Mouse (Mus musculus) stomach, embryonic 16.5 days (tissue): ENCODE measurements around the gene Espn. TPM values are rescaled to one million over a fixed set of nuclear protein-coding genes. Genes with fewer than 3 reads are reported as not detected.

Experiments
- ATAC-seq: fragments of 200-750 bp; cut with Nextera tagmentation; 2 replicates; pipeline ENCODE4 v1.8.0; 2017; ENCODE audit warnings: moderate number of reproducible peaks, moderate TSS enrichment; ENCODE audit not compliant: insufficient read depth, low FRiP score
- H3K27ac ChIP-seq: fragments of 300-500 bp; sonication (generic); 2 replicates; pipeline ENCODE4 v1.5.1; 2014; ENCODE audit warnings: low read length
- H3K27me3 ChIP-seq: fragments of 300-500 bp; sonication (generic); 2 replicates; pipeline ENCODE4 v1.6.1; 2014; ENCODE audit warnings: low read length, control low read depth, mixed read lengths; ENCODE audit not compliant: control insufficient read depth, insufficient read depth
- H3K36me3 ChIP-seq: fragments of 300-500 bp; sonication (generic); 2 replicates; pipeline ENCODE4 v1.6.1; 2014; ENCODE audit warnings: low read length; ENCODE audit not compliant: control insufficient read depth, insufficient read depth
- H3K4me1 ChIP-seq: fragments of 300-500 bp; sonication (generic); 2 replicates; pipeline ENCODE4 v1.6.1; 2014; ENCODE audit warnings: low read length, control low read depth, mixed read lengths; ENCODE audit not compliant: control insufficient read depth, insufficient read depth
- H3K4me2 ChIP-seq: fragments of 300-500 bp; sonication (generic); 2 replicates; pipeline ENCODE4 v1.6.1; 2014; ENCODE audit warnings: low read depth, low read length, mixed read lengths
- H3K4me3 ChIP-seq: fragments of 300-500 bp; sonication (generic); replicated peaks from 2 replicates; pipeline ENCODE4 v1.5.1; 2014; ENCODE audit warnings: mild to moderate bottlenecking, low read length
- H3K9ac ChIP-seq: fragments of 300-500 bp; sonication (generic); 2 replicates; pipeline ENCODE4 v1.6.1; 2014; ENCODE audit warnings: low read length
- H3K9me3 ChIP-seq: fragments of 300-500 bp; sonication (generic); replicated peaks from 2 replicates; pipeline ENCODE4 v1.6.1; 2016; ENCODE audit warnings: low read length, control low read depth; ENCODE audit not compliant: control insufficient read depth
- WGBS: fragments of 180-500 bp; shearing (Covaris S2); extraction: QIAGEN DNeasy Blood & Tissue Kit; methylation state at CpG from one replicate; pipeline ENCODE4 v1.1.7; 2014; 5-methylcytosine and 5-hydroxymethylcytosine counted together
- polyA plus RNA-seq: library from polyadenylated mRNA; unstranded; fragments of >200 nt; fragmentation: Nextera tagmentation; extraction: Ambion mirVana; gene quantifications from 2 replicates; pipeline ENCODE4 v1.2.1, GENCODE M21; 2015

The Espn gene
- polyA plus RNA-seq, 1 experiment from 2014 or later: 9.1 TPM

DNA sequence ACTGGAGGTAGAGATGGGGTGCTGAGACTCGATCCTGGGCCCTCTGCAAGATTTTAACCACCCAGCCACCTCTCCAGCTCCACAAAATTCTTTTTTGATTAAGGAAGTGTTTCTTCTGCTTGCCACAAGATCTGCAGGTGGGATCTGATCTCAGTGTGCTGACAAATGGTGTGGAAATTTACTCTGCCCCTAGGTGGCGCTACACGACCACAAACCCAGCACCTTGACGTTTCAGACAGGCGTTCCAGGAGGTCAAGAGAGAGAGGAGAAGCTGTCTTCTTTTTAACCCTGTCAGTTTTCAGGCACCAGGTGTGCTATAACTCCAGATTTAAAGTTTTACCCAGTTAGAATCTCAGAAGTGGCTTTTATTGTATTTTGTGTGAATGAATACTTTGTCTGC lies 20.9 kb upstream of the Espn start:
- WGBS: under 1% methylated on average over 5 of the region's 5 CpGs
- no peaks in the 10 kb centered on the region for H3K36me3 ChIP-seq
- H3K9me3 ChIP-seq: no peaks in the 10 kb centered on the region; the same call in 1 of the 2 replicates

DNA sequence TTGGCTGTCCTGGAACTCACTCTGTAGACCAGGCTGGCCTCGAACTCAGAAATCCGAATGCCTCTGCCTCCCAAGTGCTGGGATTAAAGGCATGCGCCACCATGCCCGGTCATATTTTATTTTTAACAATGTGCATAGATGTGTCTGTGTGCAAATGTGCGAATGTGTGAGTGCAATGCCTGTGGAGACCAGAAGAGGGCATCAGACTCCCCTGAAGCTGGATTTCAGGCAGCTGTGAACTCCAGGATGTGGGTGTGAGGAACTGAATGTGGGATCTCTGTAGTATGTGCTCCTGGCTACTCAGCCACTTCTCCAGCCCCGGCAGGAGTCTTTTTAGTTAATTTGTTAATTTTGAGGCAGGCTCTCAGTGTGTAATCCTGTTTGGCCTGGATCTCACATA lies 19.4 kb upstream of the Espn start:
- WGBS: 79% methylated on average over 6 of the region's 6 CpGs
- no peak for ATAC-seq
- Histone ChIP-seq H3K9me3 (no peaks in the 10 kb centered on the region; the same call in 1 of the 2 replicates), H3K27me3 (peaks cover 5% of the 10 kb centered on the region; the same call in 1 of the 2 replicates), H3K9ac (no peak overlapping the region), H3K4me2 (no peak overlapping the region), H3K4me3 (no peak overlapping the region), H3K36me3 (no peaks in the 10 kb centered on the region), H3K27ac (no peak overlapping the region), H3K4me1 (no peaks in the 10 kb centered on the region)

More for the DNA sequence above, 20.9 kb upstream of the Espn start:
- Histone ChIP-seq H3K27ac (no peak overlapping the region), H3K9ac (no peak overlapping the region), H3K4me3 (no peak overlapping the region), H3K4me2 (no peak overlapping the region), H3K4me1 (peaks cover 8% of the 10 kb centered on the region; the same call in 1 of the 2 replicates), H3K27me3 (peaks cover 5% of the 10 kb centered on the region; the same call in 1 of the 2 replicates)
- ATAC-seq: no peak

- Histone ChIP-seq H3K4me2 (no peak overlapping the region), H3K4me1 (peaks cover 6% of the 10 kb centered on the region; the same call in 1 of the 2 replicates), H3K27me3 (peaks cover 5% of the 10 kb centered on the region; the same call in 1 of the 2 replicates), H3K9me3 (no peaks in the 10 kb centered on the region; the same call in 1 of the 2 replicates), H3K9ac (no peak overlapping the region), H3K27ac (no peak overlapping the region), H3K36me3 (no peaks in the 10 kb centered on the region), H3K4me3 (no peak overlapping the region)
- no peak for ATAC-seq
- WGBS: 75% methylated on average over 10 of the region's 10 CpGs
Measured at GRCm38 (mm10) chr4:152170286-152170685, 18.1 kb upstream of the Espn start.

DNA sequence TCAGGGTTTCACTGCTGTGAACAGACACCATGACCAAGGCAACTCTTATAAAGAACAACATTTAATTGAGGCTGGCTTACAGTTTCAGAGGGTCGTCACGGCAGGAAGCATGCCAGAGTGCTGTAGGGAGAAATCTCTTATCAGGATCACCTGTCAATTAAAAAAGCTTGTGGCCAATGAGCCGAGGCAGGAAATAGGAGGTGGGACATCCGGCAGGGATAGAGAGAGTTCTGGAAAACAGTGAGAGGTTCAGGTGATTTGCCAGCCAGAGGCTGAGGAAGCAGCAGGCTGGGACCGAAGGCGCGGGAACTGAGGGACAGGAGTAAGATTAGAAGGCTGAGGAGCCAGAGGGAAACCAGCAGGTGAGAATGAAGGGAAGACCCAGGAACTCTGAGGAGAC lies 16.9 kb upstream of the Espn start:
- Histone ChIP-seq H3K27me3 (no peaks in the 10 kb centered on the region), H3K4me2 (no peak overlapping the region), H3K36me3 (no peaks in the 10 kb centered on the region), H3K27ac (no peak overlapping the region), H3K9ac (no peak overlapping the region), H3K9me3 (no peaks in the 10 kb centered on the region; the same call in 1 of the 2 replicates), H3K4me1 (peaks cover 7% of the 10 kb centered on the region; the same call in 1 of the 2 replicates), H3K4me3 (no peak overlapping the region)
- ATAC-seq: no peak
- 80% methylated on average over 7 of the region's 7 CpGs for WGBS

- Histone ChIP-seq H3K4me2 (no peak overlapping the region), H3K27ac (no peak overlapping the region), H3K4me3 (no peak overlapping the region), H3K9ac (no peak overlapping the region), H3K36me3 (no peaks in the 10 kb centered on the region), H3K27me3 (no peaks in the 10 kb centered on the region), H3K4me1 (peaks cover 7% of the 10 kb centered on the region; the same call in 1 of the 2 replicates), H3K9me3 (no peaks in the 10 kb centered on the region; the same call in 1 of the 2 replicates)
- no peak for ATAC-seq
- WGBS: 33% methylated on average over 8 of the region's 8 CpGs
Measured at GRCm38 (mm10) chr4:152168052-152168451, 15.9 kb upstream of the Espn start.

- 16% methylated on average over 22 of the region's 22 CpGs for WGBS
- H3K27me3 ChIP-seq: peaks cover 16% of the 10 kb centered on the region
- peak; percentile 45; the same call in 1 of the 2 replicates for ATAC-seq
- no peaks in the 10 kb centered on the region for H3K9me3 ChIP-seq
- H3K4me2 ChIP-seq: peak overlapping the region; percentile 29
- H3K36me3 ChIP-seq: no peaks in the 10 kb centered on the region
- H3K9ac ChIP-seq: no peak overlapping the region
- H3K4me1 ChIP-seq: peaks cover 10% of the 10 kb centered on the region; the same call in 1 of the 2 replicates
- H3K27ac ChIP-seq: peak overlapping the region; percentile 74
- no peak overlapping the region for H3K4me3 ChIP-seq
Measured at GRCm38 (mm10) chr4:152165036-152165931, 13.1 kb upstream of the Espn start.

DNA sequence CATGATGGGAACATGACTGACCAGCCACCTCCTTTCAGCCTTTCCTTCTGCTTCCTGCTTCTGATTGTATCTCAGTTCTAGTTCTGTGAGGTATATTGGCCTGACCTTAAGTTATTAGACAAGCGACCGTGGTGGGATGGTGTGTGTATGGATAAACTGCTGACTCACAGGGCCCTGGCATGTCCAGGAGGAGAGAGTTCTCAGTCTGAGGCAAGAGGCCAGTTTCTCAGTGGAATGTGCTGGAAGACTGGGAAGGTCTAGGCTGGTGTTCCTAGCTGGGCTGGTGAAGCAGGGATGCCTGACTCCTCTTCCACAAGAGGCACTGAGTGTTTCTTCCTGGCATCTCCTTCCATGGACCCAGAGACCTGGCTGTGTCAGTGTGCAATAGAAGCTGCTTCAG lies 10.6 kb upstream of the Espn start:
- Histone ChIP-seq H3K4me1 (peaks cover 29% of the 10 kb centered on the region), H3K9me3 (no peaks in the 10 kb centered on the region), H3K9ac (no peak overlapping the region), H3K36me3 (no peaks in the 10 kb centered on the region), H3K4me3 (no peak overlapping the region), H3K4me2 (no peak overlapping the region), H3K27me3 (peaks cover 41% of the 10 kb centered on the region), H3K27ac (no peak overlapping the region)
- WGBS: 74% methylated on average over 2 of the region's 2 CpGs
- ATAC-seq: no peak

- H3K4me1 ChIP-seq: peaks cover 29% of the 10 kb centered on the region
- no peak overlapping the region; the same call in 1 of the 2 replicates for H3K9ac ChIP-seq
- H3K27ac ChIP-seq: no peak overlapping the region
- H3K4me2 ChIP-seq: no peak overlapping the region
- no peaks in the 10 kb centered on the region for H3K9me3 ChIP-seq
- peaks cover 48% of the 10 kb centered on the region for H3K27me3 ChIP-seq
- no peaks in the 10 kb centered on the region for H3K36me3 ChIP-seq
- no peak for ATAC-seq
- 73% methylated on average over 6 of the region's 6 CpGs for WGBS
- no peak overlapping the region for H3K4me3 ChIP-seq
Measured at GRCm38 (mm10) chr4:152161601-152162000, 9.4 kb upstream of the Espn start.

- no peak overlapping the region for H3K4me3 ChIP-seq
- H3K36me3 ChIP-seq: no peaks in the 10 kb centered on the region
- 35% methylated on average over 4 of the region's 4 CpGs for WGBS
- ATAC-seq: peak; percentile 71
- no peak overlapping the region for H3K4me2 ChIP-seq
- H3K4me1 ChIP-seq: peaks cover 28% of the 10 kb centered on the region
- no peak overlapping the region for H3K27ac ChIP-seq
- peaks cover 48% of the 10 kb centered on the region for H3K27me3 ChIP-seq
- H3K9ac ChIP-seq: no peak overlapping the region
- H3K9me3 ChIP-seq: no peaks in the 10 kb centered on the region
Measured at GRCm38 (mm10) chr4:152160748-152161147, 8.6 kb upstream of the Espn start.
